Comparison of ENCODE assay signal across 22 mouse cellular contexts in genomic region chr14:23572778-23573177, GRCm38 (mm10).
DNase-seq lines count a peak whose midpoint lies in the region; ATAC-seq lines count a peak whose summit lies in the region.
"Had no signal": no experiment of that assay in that cellular context is flagged by ENCODE, and none has a peak within 500 bp of the region (broad histone marks: within the 10 kb centered on the region; RNA-seq: fewer than 3 reads in every experiment).

No protein-coding gene starts in this region.

- ATAC-seq in hindbrain, embryonic 14.5 days (ENCODE audit: low FRiP score) = no peak
- no peak for ATAC-seq in hindbrain, embryonic 16.5 days
- no peak for ATAC-seq in neural tube, embryonic 13.5 days (ENCODE audit: low read depth)
- ATAC-seq: forebrain, embryonic 15.5 days; intestine, embryonic 15.5 days; Patski had no signal

- H3K9ac ChIP-seq in hindbrain, embryonic 14.5 days = no peak overlapping the region
- H3K9ac ChIP-seq in hindbrain, embryonic 16.5 days (ENCODE audit: low read depth, low read length) = no peak overlapping the region
- H3K9ac ChIP-seq in neural tube, embryonic 13.5 days = no peak overlapping the region
- H3K9ac ChIP-seq: forebrain, embryonic 12.5 days; forebrain, embryonic 15.5 days; heart, embryonic 12.5 days; heart, embryonic 15.5 days; hindbrain, embryonic 15.5 days; intestine, embryonic 15.5 days had no signal

- H3K9me3 ChIP-seq in heart, embryonic 10.5 days = no peaks in the 10 kb centered on the region
- no peaks in the 10 kb centered on the region for H3K9me3 ChIP-seq in hindbrain, embryonic 14.5 days (ENCODE audit: control insufficient read depth, low read length)
- H3K9me3 ChIP-seq in hindbrain, embryonic 16.5 days (ENCODE audit: control insufficient read depth, low read length) = no peaks in the 10 kb centered on the region
- no peaks in the 10 kb centered on the region for H3K9me3 ChIP-seq in neural tube, embryonic 13.5 days
- H3K9me3 ChIP-seq in forebrain, embryonic 10.5 days = no peaks in the 10 kb centered on the region
- H3K9me3 ChIP-seq: forebrain, embryonic 12.5 days; forebrain, embryonic 15.5 days; heart, embryonic 12.5 days; heart, embryonic 15.5 days; hindbrain, embryonic 15.5 days; intestine, embryonic 15.5 days had no signal

- no peaks in the 10 kb centered on the region for H3K4me1 ChIP-seq in heart, embryonic 10.5 days
- no peaks in the 10 kb centered on the region for H3K4me1 ChIP-seq in hindbrain, embryonic 14.5 days (replicated peaks; ENCODE audit: control insufficient read depth, insufficient read depth, low read length)
- H3K4me1 ChIP-seq in hindbrain, embryonic 16.5 days (ENCODE audit: control insufficient read depth, insufficient read depth, low read depth, low read length) = peaks cover 2% of the 10 kb centered on the region; the same call in 1 of the 2 replicates
- peaks cover 26% of the 10 kb centered on the region for H3K4me1 ChIP-seq in neural tube, embryonic 13.5 days (replicated peaks)
- no peaks in the 10 kb centered on the region for H3K4me1 ChIP-seq in forebrain, embryonic 10.5 days
- H3K4me1 ChIP-seq: forebrain, embryonic 12.5 days; heart, embryonic 12.5 days; heart, embryonic 15.5 days; hindbrain, embryonic 15.5 days; intestine, embryonic 15.5 days had no signal

- WGBS in heart, embryonic 10.5 days = 68% methylated on average over 1 of the region's 1 CpGs
- WGBS in hindbrain, embryonic 14.5 days = 39% methylated on average over 1 of the region's 1 CpGs
- 41% methylated on average over 1 of the region's 1 CpGs for WGBS in hindbrain, embryonic 16.5 days
- 33% methylated on average over 1 of the region's 1 CpGs for WGBS in neural tube, embryonic 13.5 days
- WGBS in forebrain, embryonic 10.5 days = 70% methylated on average over 1 of the region's 1 CpGs

- peak; percentile 16 for DNase-seq in heart, adult 8-10 months (ENCODE audit: low spot score)
- DNase-seq in heart, embryonic 10.5 days (ENCODE audit: low spot score) = no peak
- DNase-seq in hindbrain, embryonic 14.5 days (ENCODE audit: low spot score) = no peak
- DNase-seq in neural tube, embryonic 10.5 days (ENCODE audit: extremely low spot score, low spot score) = no peak
- DNase-seq in forebrain, embryonic 10.5 days (ENCODE audit: extremely low spot score, low spot score) = no peak
- DNase-seq: adrenal gland, postnatal 10 days; cerebellum, adult 18-20 months; cerebellum, adult 9-10 months; cerebellum, postnatal 14 days; gastrocnemius, postnatal 25 days; heart, postnatal 14 days; kidney, adult 11 months; kidney, adult 8-10 months had no signal

- H3K27ac ChIP-seq in heart, embryonic 10.5 days = no peak overlapping the region
- peak overlapping the region; percentile 43; the same call in 1 of the 2 replicates for H3K27ac ChIP-seq in hindbrain, embryonic 14.5 days
- H3K27ac ChIP-seq in hindbrain, embryonic 16.5 days (ENCODE audit: low read depth, low read length) = no peak overlapping the region
- H3K27ac ChIP-seq in neural tube, embryonic 13.5 days (replicated peaks) = peak overlapping the region; percentile 62
- H3K27ac ChIP-seq in forebrain, embryonic 10.5 days = no peak overlapping the region
- H3K27ac ChIP-seq: forebrain, embryonic 12.5 days; forebrain, embryonic 15.5 days; heart, embryonic 15.5 days; hindbrain, embryonic 15.5 days; intestine, embryonic 15.5 days had no signal

- peaks cover 9% of the 10 kb centered on the region for H3K27me3 ChIP-seq in heart, embryonic 10.5 days (ENCODE audit: insufficient read depth, poor library complexity, severe bottlenecking)
- H3K27me3 ChIP-seq in hindbrain, embryonic 14.5 days (ENCODE audit: control insufficient read depth, insufficient read depth, low read length) = no peaks in the 10 kb centered on the region
- no peaks in the 10 kb centered on the region for H3K27me3 ChIP-seq in hindbrain, embryonic 16.5 days (replicated peaks; ENCODE audit: control insufficient read depth, insufficient read depth, low read length)
- no peaks in the 10 kb centered on the region for H3K27me3 ChIP-seq in neural tube, embryonic 13.5 days
- H3K27me3 ChIP-seq in forebrain, embryonic 10.5 days (ENCODE audit: poor library complexity, severe bottlenecking) = peaks cover 25% of the 10 kb centered on the region
- H3K27me3 ChIP-seq: forebrain, embryonic 15.5 days; hindbrain, embryonic 15.5 days; intestine, embryonic 15.5 days had no signal

- no peak overlapping the region for H3K4me2 ChIP-seq in hindbrain, embryonic 14.5 days (replicated peaks)
- H3K4me2 ChIP-seq in hindbrain, embryonic 16.5 days (ENCODE audit: low read length) = no peak overlapping the region
- H3K4me2 ChIP-seq in neural tube, embryonic 13.5 days = no peak overlapping the region
- H3K4me2 ChIP-seq: forebrain, embryonic 12.5 days; forebrain, embryonic 15.5 days; heart, embryonic 12.5 days; heart, embryonic 15.5 days; hindbrain, embryonic 15.5 days; intestine, embryonic 15.5 days had no signal

- H3K4me3 ChIP-seq in heart, embryonic 10.5 days = no peak overlapping the region
- no peak overlapping the region for H3K4me3 ChIP-seq in hindbrain, embryonic 14.5 days (replicated peaks; ENCODE audit: low read length)
- no peak overlapping the region for H3K4me3 ChIP-seq in hindbrain, embryonic 16.5 days (ENCODE audit: low read length)
- H3K4me3 ChIP-seq in neural tube, embryonic 13.5 days = no peak overlapping the region
- H3K4me3 ChIP-seq in forebrain, embryonic 10.5 days = no peak overlapping the region
- H3K4me3 ChIP-seq: forebrain, embryonic 12.5 days; forebrain, embryonic 15.5 days; heart, embryonic 12.5 days; heart, embryonic 15.5 days; hindbrain, embryonic 15.5 days; intestine, embryonic 15.5 days had no signal

- H3K36me3 ChIP-seq in heart, embryonic 10.5 days = no peaks in the 10 kb centered on the region
- no peaks in the 10 kb centered on the region for H3K36me3 ChIP-seq in hindbrain, embryonic 14.5 days (replicated peaks; ENCODE audit: control insufficient read depth, insufficient read depth)
- H3K36me3 ChIP-seq in hindbrain, embryonic 16.5 days (ENCODE audit: control insufficient read depth, insufficient read depth, low read length) = no peaks in the 10 kb centered on the region
- no peaks in the 10 kb centered on the region for H3K36me3 ChIP-seq in neural tube, embryonic 13.5 days
- no peaks in the 10 kb centered on the region for H3K36me3 ChIP-seq in forebrain, embryonic 10.5 days (replicated peaks)
- H3K36me3 ChIP-seq: forebrain, embryonic 12.5 days; forebrain, embryonic 15.5 days; heart, embryonic 12.5 days; heart, embryonic 15.5 days; hindbrain, embryonic 15.5 days; intestine, embryonic 15.5 days had no signal

Comparison
In these comparisons a context has a peak if more than half of its experiments do, and no peak if none do; other contexts are left out.
1. H3K27ac ChIP-seq: peak in hindbrain, embryonic 14.5 days (single experiment) and neural tube, embryonic 13.5 days (single experiment); none in heart, embryonic 10.5 days (single experiment), hindbrain, embryonic 16.5 days (single experiment) and forebrain, embryonic 10.5 days (single experiment).